Mouse (Mus musculus) C2C12 (cell line): ENCODE results near the gene Tgif1.

Source experiments
- CTCF ChIP-seq: IDR thresholded peaks from one replicate; pipeline ENCODE4 v1.5.1; 2011; ENCODE audit not compliant: control insufficient read depth, insufficient read depth, insufficient read length
- FOSL1 ChIP-seq: IDR thresholded peaks from one replicate; pipeline ENCODE4 v1.8.0; 2011; ENCODE audit warnings: mild to moderate bottlenecking, low read length; ENCODE audit not compliant: poor library complexity, insufficient read depth, severe bottlenecking
- MAX ChIP-seq: IDR thresholded peaks from one replicate; pipeline ENCODE4 v1.6.1; 2011; ENCODE audit warnings: mild to moderate bottlenecking, control low read depth
- USF1 ChIP-seq: IDR thresholded peaks from one replicate; pipeline ENCODE4 v1.6.1; 2011; ENCODE audit warnings: low read depth, mild to moderate bottlenecking, control low read depth, moderate library complexity

DNA sequence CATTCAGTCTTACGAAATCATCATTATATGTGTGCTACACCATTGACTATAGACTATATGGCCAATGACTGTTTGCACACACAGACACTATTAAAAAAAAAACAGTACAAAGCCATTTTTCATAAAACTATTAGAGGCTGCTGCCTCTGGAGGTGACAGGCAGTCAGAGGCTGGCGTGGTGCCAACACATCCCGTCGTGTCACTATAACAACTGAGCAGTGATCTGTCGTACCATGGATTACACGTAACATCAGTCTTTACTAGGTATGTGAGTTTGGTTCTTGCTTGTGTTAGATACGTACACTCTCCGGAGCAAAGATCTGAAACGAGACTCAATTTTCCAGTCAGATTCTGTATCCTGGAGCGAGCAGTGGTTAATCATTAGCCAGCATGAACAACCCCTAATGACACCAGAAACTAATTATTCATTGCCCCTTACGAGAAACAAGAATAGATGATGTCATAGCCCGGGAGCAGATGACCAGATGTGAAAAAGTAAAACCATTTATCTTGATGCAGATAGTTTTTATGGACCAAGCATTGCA lies 3.6 kb upstream of the Tgif1 start:
- TF ChIP-seq CTCF (no peak), USF1 (no peak), FOSL1 (no peak), MAX (no peak)
